Mouse (Mus musculus): ENCODE measurements around the gene Il1f10. TPM values are rescaled to one million over a fixed set of nuclear protein-coding genes. Genes with fewer than 3 reads are reported as not detected.
A peak's percentile ranks its signal among the peaks of the same experiment; 100 is the strongest.

The Il1f10 gene
- polyA plus RNA-seq (2012; rRNA removed): 0.32 and 0.49 TPM in 2 replicates

DNA sequence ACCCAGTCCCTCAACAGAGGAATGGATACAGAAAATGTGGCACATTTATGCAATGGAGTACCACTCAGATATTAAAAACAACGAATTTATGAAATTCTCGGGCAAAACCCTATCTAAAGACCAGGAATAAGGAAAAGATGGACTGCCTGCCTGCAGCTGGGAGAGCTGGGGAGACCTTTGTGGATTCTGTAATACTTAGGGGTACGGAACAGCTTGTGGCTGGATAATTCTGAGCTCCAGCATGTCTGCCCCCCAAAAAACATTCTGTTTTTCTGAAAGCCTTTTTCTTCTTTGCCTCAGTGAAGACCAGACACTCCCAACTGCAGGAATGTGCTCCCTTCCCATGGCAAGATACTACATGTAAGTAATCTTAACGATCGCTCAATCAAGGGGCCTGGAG, at the start of gene Il1f10:
TSS of gene Il1f10 (plus strand) at position 301 of the 400 bp plus-strand sequence.
- no peaks in the 10 kb centered on the region for H3K4me1 ChIP-seq (replicated peaks; ENCODE audit: control insufficient read depth, insufficient read depth, low read length)
- 86% methylated on average over 5 of the region's 5 CpGs for WGBS
- DNase-seq: no peak
- no peaks in the 10 kb centered on the region for H3K27me3 ChIP-seq (ENCODE audit: control insufficient read depth, insufficient read depth, low read length)
- H3K4me3 ChIP-seq (ENCODE audit: control insufficient read depth, insufficient read depth, low read length): no peak within 1 kb of the TSS
- no peak for TF ChIP-seq POLR2A (IDR thresholded peaks at IDR 0.05; ENCODE audit: control insufficient read depth, extremely low read depth, insufficient read depth, low read length, poor library complexity)
- H3K36me3 ChIP-seq (ENCODE audit: control insufficient read depth, insufficient read depth, low read length): no peaks in the 10 kb centered on the region
- no peak within 1 kb of the TSS for H3K27ac ChIP-seq (ENCODE audit: control insufficient read depth, insufficient read depth, low read length)

DNA sequence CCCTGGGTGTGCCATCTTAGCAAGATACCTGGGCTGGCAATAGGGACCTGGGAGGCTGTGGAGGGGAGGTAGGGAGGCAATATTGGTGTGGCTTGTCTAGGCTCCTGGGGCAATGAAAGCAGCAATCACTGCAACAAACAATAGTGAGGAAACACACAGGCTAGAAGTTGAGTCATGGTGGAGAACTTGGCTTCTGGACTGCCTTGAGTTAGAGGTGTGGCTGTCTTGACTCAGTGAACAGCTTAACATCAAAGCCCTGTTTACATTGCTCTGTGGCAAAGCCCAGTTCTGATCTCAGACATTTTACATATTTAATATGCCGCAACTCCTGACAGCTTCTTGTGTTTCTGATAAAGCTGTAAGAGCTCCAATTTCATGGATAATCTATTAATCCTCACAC, 23.5 kb upstream of the Il1f10 start:
- Histone ChIP-seq H3K4me3 (ENCODE audit: control insufficient read depth, insufficient read depth, low read length) (no peak overlapping the region), H3K4me1 (replicated peaks; ENCODE audit: control insufficient read depth, insufficient read depth, low read length) (no peaks in the 10 kb centered on the region), H3K36me3 (ENCODE audit: control insufficient read depth, insufficient read depth, low read length) (no peaks in the 10 kb centered on the region), H3K27ac (ENCODE audit: control insufficient read depth, insufficient read depth, low read length) (no peak overlapping the region), H3K27me3 (ENCODE audit: control insufficient read depth, insufficient read depth, low read length) (no peaks in the 10 kb centered on the region)
- TF ChIP-seq POLR2A (IDR thresholded peaks at IDR 0.05; ENCODE audit: control insufficient read depth, extremely low read depth, insufficient read depth, low read length, poor library complexity) (no peak), CTCF (IDR thresholded peaks at IDR 0.05; ENCODE audit: borderline replicate concordance, control insufficient read depth, extremely low read depth, insufficient read depth, low read length, poor library complexity) (no peak)
- DNase-seq: no peak
- WGBS: 90% methylated on average over 1 of the region's 1 CpGs

DNA sequence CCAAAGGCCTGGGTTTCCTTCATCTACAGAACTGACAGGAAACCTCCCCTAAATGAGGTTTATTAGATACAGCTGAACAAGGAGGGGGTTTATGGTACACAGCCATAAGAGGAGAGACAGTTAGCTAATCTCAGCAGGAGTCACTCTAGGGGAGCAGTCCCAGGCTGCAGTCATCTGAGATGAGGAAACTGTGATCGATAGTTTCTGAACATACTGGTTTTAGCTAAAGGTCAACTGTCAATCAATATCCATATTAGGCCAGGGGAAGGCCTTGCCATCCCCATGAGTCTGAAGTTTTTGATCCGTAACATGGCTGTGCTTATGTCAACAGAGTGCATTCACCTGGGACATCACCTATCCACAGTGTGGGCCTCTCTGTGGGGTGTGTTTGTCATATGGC, 17.4 kb upstream of the Il1f10 start:
- Histone ChIP-seq H3K27ac (ENCODE audit: control insufficient read depth, insufficient read depth, low read length) (no peak overlapping the region), H3K4me3 (ENCODE audit: control insufficient read depth, insufficient read depth, low read length) (no peak overlapping the region)
- WGBS: 88% methylated on average over 2 of the region's 2 CpGs

DNA sequence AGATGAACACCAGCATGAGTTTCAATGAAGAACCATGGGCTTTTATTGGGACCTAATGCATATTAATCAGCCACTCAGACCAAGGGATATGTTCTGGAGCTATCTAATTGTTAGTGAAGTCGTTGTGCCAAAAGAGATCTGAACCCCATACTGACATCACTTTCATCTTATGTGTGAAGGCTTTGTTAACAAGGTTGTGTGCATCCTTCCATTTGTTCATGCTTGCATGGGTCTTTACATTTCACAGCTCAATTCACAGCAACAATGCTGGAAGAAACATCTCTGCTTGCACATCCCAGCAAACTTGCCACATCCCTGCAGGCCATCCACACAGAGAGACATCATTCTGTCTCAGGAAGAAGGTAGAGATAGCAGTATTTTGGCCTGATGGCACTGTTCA, 15.8 kb upstream of the Il1f10 start:
- H3K27ac ChIP-seq (ENCODE audit: control insufficient read depth, insufficient read depth, low read length): no peak overlapping the region
- DNase-seq: no peak
- no peak overlapping the region for H3K4me3 ChIP-seq (ENCODE audit: control insufficient read depth, insufficient read depth, low read length)
- no peaks in the 10 kb centered on the region for H3K36me3 ChIP-seq (ENCODE audit: control insufficient read depth, insufficient read depth, low read length)
- H3K4me1 ChIP-seq (replicated peaks; ENCODE audit: control insufficient read depth, insufficient read depth, low read length): no peaks in the 10 kb centered on the region
- H3K27me3 ChIP-seq (ENCODE audit: control insufficient read depth, insufficient read depth, low read length): no peaks in the 10 kb centered on the region
- TF ChIP-seq CTCF (IDR thresholded peaks at IDR 0.05; ENCODE audit: borderline replicate concordance, control insufficient read depth, extremely low read depth, insufficient read depth, low read length, poor library complexity): no peak
- no peak for TF ChIP-seq POLR2A (IDR thresholded peaks at IDR 0.05; ENCODE audit: control insufficient read depth, extremely low read depth, insufficient read depth, low read length, poor library complexity)
- 60% methylated on average over 1 of the region's 1 CpGs for WGBS

More for the DNA sequence above, 17.4 kb upstream of the Il1f10 start:
- Histone ChIP-seq H3K27me3 (ENCODE audit: control insufficient read depth, insufficient read depth, low read length) (no peaks in the 10 kb centered on the region), H3K36me3 (ENCODE audit: control insufficient read depth, insufficient read depth, low read length) (no peaks in the 10 kb centered on the region), H3K4me1 (replicated peaks; ENCODE audit: control insufficient read depth, insufficient read depth, low read length) (no peaks in the 10 kb centered on the region)
- no peak for TF ChIP-seq POLR2A (IDR thresholded peaks at IDR 0.05; ENCODE audit: control insufficient read depth, extremely low read depth, insufficient read depth, low read length, poor library complexity)
- TF ChIP-seq CTCF (IDR thresholded peaks at IDR 0.05; ENCODE audit: borderline replicate concordance, control insufficient read depth, extremely low read depth, insufficient read depth, low read length, poor library complexity): no peak
- DNase-seq: no peak

DNA sequence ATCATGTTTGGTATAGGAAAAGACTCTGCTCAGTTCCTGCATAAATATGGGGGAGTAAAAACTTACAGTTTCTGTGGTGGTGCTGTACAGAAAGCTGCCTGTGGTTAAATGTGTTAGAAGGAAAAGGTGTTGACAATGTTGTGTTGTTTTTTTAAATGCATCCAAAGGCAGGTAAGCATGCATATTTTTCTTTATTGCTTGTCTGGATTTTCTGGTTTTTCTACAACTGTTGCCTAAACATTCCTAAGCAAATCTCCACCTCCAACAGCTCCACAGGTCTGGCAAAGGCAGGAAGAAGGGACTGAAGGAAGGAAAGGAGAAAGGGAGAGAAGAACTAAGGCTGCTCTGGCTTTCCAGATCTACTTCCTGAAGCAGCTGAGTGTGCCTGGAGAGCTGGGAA, 14.3 kb upstream of the Il1f10 start, which contains the start of gene Il1f5:
TSS of gene Il1f5 (plus strand) at position 301 of the 400 bp plus-strand sequence.
- Histone ChIP-seq H3K27ac (ENCODE audit: control insufficient read depth, insufficient read depth, low read length) (no peak within 1 kb of the TSS), H3K4me3 (ENCODE audit: control insufficient read depth, insufficient read depth, low read length) (no peak within 1 kb of the TSS), H3K36me3 (ENCODE audit: control insufficient read depth, insufficient read depth, low read length) (no peaks in the 10 kb centered on the region), H3K27me3 (ENCODE audit: control insufficient read depth, insufficient read depth, low read length) (no peaks in the 10 kb centered on the region), H3K4me1 (replicated peaks; ENCODE audit: control insufficient read depth, insufficient read depth, low read length) (no peaks in the 10 kb centered on the region)
- no peak for DNase-seq
- TF ChIP-seq POLR2A (IDR thresholded peaks at IDR 0.05; ENCODE audit: control insufficient read depth, extremely low read depth, insufficient read depth, low read length, poor library complexity): no peak
- no peak for TF ChIP-seq CTCF (IDR thresholded peaks at IDR 0.05; ENCODE audit: borderline replicate concordance, control insufficient read depth, extremely low read depth, insufficient read depth, low read length, poor library complexity)

DNA sequence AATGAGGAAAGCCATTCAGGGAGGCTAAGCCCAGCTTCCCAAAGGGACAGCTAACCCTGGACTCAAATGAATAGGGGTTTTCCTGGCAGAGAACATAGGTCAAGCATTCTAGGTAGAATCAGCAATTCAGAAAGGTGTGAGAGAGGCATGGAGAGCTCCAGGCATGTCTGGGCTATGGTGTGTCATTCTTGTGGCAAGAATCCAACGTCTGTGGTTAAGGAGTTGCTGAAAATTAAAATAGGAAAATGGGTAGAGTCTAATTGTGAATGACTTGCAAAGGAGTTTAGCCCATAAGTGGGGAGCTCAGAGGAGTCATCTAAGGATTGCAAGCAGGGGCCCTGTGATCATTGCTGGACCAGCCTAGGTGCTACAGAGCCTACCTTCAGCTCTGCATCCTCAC, 3.6 kb downstream of the Il1f10 start:
- Histone ChIP-seq H3K27ac (ENCODE audit: control insufficient read depth, insufficient read depth, low read length) (no peak overlapping the region), H3K27me3 (ENCODE audit: control insufficient read depth, insufficient read depth, low read length) (no peaks in the 10 kb centered on the region), H3K4me3 (ENCODE audit: control insufficient read depth, insufficient read depth, low read length) (no peak overlapping the region), H3K36me3 (ENCODE audit: control insufficient read depth, insufficient read depth, low read length) (no peaks in the 10 kb centered on the region), H3K4me1 (replicated peaks; ENCODE audit: control insufficient read depth, insufficient read depth, low read length) (no peaks in the 10 kb centered on the region)
- 9% methylated on average over 1 of the region's 1 CpGs for WGBS
- TF ChIP-seq POLR2A (IDR thresholded peaks at IDR 0.05; ENCODE audit: control insufficient read depth, extremely low read depth, insufficient read depth, low read length, poor library complexity): no peak
- TF ChIP-seq CTCF (IDR thresholded peaks at IDR 0.05; ENCODE audit: borderline replicate concordance, control insufficient read depth, extremely low read depth, insufficient read depth, low read length, poor library complexity): no peak
- no peak for DNase-seq

DNA sequence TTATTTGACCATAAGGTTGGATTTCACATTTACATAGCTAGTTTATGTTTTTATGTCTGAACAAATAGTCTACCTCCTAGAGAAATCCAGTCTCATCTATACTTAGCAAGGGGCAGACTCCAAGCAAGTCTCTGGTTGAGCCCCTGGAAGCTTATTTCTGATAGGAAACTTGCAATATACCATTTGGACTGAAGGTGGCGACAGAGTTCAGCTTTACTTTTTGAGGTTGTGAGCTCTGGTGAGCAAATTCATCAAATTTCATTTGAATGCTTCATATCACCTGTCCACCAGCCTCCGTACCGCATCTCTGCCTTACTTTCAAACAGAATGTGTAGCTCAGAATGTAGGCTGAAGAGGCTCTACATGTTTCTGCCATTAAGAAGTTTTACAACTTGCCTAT, 5.8 kb downstream of the Il1f10 start:
- peak; percentile 42 for DNase-seq
- TF ChIP-seq POLR2A (IDR thresholded peaks at IDR 0.05; ENCODE audit: control insufficient read depth, extremely low read depth, insufficient read depth, low read length, poor library complexity) (no peak), CTCF (IDR thresholded peaks at IDR 0.05; ENCODE audit: borderline replicate concordance, control insufficient read depth, extremely low read depth, insufficient read depth, low read length, poor library complexity) (no peak)
- H3K27me3 ChIP-seq (ENCODE audit: control insufficient read depth, insufficient read depth, low read length): no peaks in the 10 kb centered on the region
- 7% methylated on average over 3 of the region's 3 CpGs for WGBS
- H3K27ac ChIP-seq (ENCODE audit: control insufficient read depth, insufficient read depth, low read length): no peak overlapping the region
- H3K4me3 ChIP-seq (ENCODE audit: control insufficient read depth, insufficient read depth, low read length): no peak overlapping the region
- H3K36me3 ChIP-seq (ENCODE audit: control insufficient read depth, insufficient read depth, low read length): no peaks in the 10 kb centered on the region
- no peaks in the 10 kb centered on the region for H3K4me1 ChIP-seq (replicated peaks; ENCODE audit: control insufficient read depth, insufficient read depth, low read length)

Data from thymus, adult 2 months (tissue).